Mouse (Mus musculus) inflammation-experienced regulatory T-cells, adult 6 months (primary cell): ENCODE results near the gene Rnf25. TPM values are rescaled to one million over a fixed set of nuclear protein-coding genes. Genes with fewer than 3 reads are reported as not detected.
A peak's percentile ranks its signal among the peaks of the same experiment; 100 is the strongest.

Source experiments
- ATAC-seq: one replicate; pipeline ENCODE4 v1.8.0; 2017
- polyA plus RNA-seq, 3 experiments: library from polyadenylated mRNA; unstranded; fragments of 100-300 nt; shearing (Covaris generic); gene quantifications; one replicate each; pipeline ENCODE4 v1.2.1; 2017

The Rnf25 gene
- polyA plus RNA-seq = 10 to 100 TPM; 19.2 to 25.0 (median 22.0) TPM

DNA sequence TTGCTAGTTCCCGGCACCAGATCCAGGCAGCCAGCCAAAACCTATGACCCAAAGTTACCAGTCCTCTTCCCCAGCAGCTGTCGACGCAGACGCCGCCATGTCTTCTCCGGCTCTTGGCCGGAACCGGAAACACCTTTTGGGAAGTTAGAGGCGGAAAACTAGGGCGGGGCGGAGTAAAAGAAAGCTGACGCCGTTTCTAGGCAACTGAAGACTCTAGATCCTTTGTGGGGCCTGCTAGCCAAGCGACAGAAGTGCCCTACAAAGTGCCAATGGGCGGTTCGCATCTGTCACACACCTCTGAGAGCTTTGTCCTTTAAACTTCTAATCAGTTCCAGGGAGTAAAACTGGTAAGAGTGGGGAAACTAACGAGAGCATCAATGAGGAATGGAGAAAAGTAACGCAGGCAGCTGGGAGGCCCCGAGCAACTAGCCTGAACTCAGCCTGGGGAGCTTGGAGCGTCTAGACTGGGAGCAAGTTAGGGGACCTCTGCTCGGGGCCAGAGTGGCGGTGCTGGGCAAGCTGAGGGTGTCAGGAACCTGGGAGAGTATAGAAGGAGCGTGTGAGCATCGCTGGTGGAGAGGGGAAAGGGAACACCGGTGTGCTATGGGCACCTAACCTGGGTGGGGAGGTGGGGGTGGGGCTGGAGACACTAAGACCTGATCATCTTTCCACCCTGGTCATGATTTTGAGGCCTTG, at the start of gene Rnf25, which contains the start of gene Stk36:
TSS of gene Rnf25 (minus strand) at position 131 of the 696 bp plus-strand sequence.
TSS of gene Stk36 (plus strand) at position 179 of the 696 bp plus-strand sequence.
- ATAC-seq = peak; percentile 100

- ATAC-seq = no peak
These were observed 42.7 kb upstream of the Rnf25 start for GRCm38 (mm10) chr1:74643926-74644325.

DNA sequence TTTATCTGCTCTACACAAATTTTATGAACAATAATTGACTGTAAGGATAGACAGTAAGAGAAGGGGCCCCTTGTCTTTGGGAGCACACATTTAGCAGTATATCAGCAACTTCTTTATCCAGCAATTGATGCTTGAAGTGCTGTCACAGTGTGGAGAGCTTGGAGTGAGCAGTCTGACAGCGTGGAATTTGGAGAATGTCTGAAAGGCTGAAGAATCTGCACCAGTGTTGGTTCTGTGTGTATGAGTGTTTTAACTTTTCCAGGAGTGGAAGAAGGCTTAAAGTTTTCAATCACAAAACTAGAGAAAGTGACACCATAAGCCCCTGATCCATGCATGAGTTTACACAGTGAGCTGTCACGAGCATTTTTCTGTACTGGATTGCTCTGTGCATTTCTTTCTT, 42.3 kb upstream of the Rnf25 start:
- no peak for ATAC-seq

- no peak for ATAC-seq
These were observed 31.5 kb upstream of the Rnf25 start for GRCm38 (mm10) chr1:74632734-74633133.

DNA sequence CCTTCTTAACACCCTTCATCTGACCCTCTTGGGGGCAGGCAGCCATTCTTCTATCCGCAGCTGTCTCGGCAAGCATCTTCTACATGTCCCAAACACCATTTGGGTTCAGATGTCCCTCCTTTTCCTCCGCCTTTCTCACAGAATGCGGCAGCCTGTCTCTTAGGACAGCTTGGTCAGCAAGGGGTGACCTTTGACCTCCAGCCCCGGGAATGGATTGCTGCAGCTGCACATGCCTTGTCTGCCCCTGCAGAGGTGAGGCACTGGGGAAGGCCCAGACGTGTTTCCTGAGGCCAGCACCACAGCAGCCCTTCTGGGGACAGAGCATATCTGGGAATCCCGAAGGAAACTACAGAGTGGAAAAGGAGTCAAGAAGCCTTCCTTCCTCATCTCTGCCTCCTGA, 26.8 kb upstream of the Rnf25 start:
- no peak for ATAC-seq

DNA sequence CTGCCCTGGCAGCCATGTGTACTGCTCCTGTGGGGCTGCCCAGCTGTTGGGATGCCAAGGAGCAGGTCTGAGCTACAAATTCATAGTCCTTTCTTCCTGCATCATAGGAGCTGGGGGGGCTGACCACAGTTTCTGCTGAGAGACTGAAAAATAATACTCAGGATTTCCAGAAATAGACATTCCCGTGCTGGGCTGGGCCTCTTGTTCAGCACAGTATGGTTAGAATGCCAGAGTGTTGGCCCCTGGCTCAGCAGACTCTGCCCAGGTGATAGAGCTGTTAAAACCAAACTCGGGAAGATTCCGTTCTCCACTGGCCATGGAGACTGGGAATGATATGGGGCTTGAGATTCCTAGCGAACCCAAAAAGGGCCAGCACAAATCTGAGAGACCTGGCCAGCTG, 24.9 kb upstream of the Rnf25 start:
- ATAC-seq = no peak

- ATAC-seq = no peak
These were observed 23.0 kb upstream of the Rnf25 start for GRCm38 (mm10) chr1:74624183-74624582.

GRCm38 (mm10) chr1:74600501-74601266, 513 bp downstream of the Rnf25 start:
- peak; percentile 42 for ATAC-seq

- ATAC-seq = no peak
These were observed 6.8 kb downstream of the Rnf25 start for GRCm38 (mm10) chr1:74594434-74594833.

GRCm38 (mm10) chr1:74587773-74588445, 13.3 kb downstream of the Rnf25 start, which contains the start of the genes Zfp142 and Bcs1l:
TSS of gene Zfp142 (minus strand) at chr1:74588246.
TSS of gene Bcs1l (plus strand) at chr1:74588289.
- ATAC-seq = peak; percentile 91

- ATAC-seq = no peak
These were observed 13.9 kb downstream of the Rnf25 start for GRCm38 (mm10) chr1:74587233-74587772.

GRCm38 (mm10) chr1:74584616-74585398, 16.4 kb downstream of the Rnf25 start:
- no peak for ATAC-seq

DNA sequence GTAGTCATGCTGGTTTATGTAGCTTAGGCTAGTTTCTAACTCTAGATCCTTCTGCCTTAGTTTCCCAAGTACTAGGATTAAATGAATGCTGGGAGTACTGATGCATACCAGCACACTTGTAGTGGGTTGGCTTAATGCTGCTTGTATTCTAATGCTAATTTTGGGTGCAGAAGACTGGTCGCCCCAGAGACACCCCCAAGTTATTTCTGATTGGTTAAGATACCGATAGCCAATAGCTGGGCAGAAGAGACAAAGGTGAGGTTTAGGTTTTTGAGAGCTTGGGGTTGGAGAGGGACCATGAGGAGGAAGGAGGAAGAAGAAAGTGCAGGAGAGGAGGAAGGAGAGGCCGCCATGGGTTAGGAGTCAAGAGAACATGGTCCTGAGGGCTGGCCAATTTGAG, 18.6 kb downstream of the Rnf25 start:
- no peak for ATAC-seq

DNA sequence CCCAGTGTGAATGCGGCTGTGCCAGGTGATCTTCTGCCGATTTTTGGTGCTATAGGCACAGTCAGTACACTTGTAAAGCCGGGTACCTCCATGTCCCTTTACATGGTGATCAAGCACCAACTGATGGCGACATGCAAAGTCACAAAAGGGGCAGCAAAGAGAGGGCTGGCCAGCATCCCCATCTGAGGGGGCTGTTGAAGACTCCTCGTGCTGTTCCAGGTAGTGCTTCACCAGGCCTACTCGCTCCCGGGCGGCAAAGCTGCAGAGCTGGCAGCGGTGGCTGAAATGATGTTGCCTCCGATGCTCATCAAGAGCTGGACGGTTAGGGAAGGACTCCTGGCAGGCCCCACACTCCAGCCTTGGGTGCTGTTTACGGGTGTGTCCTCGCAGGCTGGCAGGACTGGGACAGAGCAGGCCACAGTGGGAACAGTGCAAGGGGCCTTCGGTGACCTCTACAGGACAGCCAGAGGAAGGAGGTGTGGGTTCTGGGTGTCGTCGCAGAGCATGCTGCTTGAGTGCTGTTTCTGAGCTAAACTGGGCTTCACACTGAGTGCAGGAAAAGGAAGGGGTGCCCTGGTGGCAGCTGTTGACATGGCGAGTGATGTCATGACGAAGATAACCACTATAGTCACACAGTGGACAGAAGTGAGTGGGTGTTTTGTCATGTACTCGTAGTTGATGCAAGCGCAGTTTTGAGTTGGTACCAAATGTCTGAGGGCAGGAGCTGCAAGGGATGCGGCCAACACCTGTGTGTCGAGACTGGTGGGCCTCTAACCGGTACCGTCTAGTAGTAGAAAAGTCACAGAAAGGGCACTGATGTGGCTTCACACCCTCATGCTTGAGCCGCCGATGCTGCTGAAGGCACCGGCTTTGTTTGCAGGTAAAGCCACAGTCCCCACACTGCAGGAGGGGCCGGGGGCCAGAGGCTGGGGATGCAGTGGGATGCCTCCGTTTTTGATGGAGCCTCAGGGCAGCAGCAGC, 31.2 kb downstream of the Rnf25 start:
- no peak for ATAC-seq

DNA sequence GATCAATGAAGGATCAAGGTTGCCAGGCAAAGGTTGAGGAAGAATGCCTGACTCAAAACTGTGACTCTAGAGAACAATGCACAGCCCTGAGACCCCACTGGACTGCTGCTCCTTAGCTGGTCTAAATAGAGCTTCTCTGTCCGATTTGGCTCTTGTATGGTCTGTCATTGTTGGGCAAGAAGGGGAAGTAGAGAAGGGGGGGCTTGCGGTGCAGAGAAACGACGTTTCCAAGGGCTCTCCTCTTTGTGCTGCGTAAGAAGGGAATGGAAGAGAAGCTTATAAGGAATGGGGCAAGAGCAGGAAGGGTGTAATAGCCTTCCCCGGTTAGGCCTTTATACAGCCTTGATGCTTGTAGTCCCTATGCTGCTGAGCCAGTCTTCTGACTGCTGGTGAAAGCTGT, 35.4 kb downstream of the Rnf25 start:
- no peak for ATAC-seq

DNA sequence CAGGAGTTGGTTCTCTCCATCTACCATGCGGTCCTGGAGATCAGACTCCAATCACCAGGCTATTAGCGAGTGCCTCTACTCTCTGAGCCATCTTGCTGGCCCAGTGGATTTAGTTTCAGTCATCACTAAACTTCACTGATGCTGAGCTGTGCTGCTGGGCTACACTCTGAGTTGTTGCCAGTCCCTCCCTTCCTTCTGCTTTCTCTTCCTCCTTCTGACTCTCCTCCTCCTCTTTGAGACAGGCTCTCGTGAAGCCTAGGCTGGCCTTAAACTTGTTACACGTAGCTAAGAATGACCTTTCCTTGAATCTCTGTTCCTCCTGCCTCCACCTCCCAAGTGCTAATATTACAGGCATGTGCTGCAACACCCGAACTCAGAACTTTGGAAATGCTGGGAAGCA, 42.1 kb downstream of the Rnf25 start:
- no peak for ATAC-seq

DNA sequence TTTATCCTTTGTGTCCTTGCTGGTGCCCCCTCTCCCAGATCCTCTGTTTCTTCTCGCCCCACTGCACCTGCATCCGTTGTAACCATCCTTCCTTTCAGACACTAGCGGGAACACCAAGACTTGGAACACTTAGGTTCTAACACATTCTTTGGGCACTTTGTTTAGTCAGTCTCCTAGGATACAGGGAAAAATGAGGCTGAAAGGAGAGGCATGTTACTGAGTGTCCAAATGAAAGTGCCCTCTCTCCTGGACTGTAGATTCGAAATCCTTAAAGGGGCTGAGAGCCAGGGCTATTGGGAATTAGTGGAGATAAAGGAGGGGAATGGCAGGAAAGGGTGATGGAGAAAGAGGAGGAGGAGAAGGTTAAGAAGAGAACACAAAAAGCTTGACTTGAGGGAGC, 57.0 kb downstream of the Rnf25 start, which contains the start of gene Usp37:
TSS of gene Usp37 (minus strand) at position 101 of the 400 bp plus-strand sequence.
- ATAC-seq = no peak
